Mouse (Mus musculus) heart, postnatal 36 days (tissue): ENCODE measurements around the gene Irak4. TPM values are rescaled to one million over a fixed set of nuclear protein-coding genes. Genes with fewer than 3 reads are reported as not detected.

Experiments used
- DNase-seq, 2 experiments: peaks; one replicate each; pipeline ENCODE4 v3.0.0; 2021 to 2022
- intact Hi-C: fragments of 180-260 bp; cut with DNase I; formaldehyde crosslinking; loops from one replicate; pipeline ENCODE4 v1.15.1; 2025
- total RNA-seq, 2 experiments: library from RNA; stranded (reverse); gene quantifications; 2 replicates each; pipeline ENCODE4 v1.2.3; 2021

Gene Irak4
- total RNA-seq, 2 experiments from 2014 or later: 5.9 to 6.2 TPM

DNA sequence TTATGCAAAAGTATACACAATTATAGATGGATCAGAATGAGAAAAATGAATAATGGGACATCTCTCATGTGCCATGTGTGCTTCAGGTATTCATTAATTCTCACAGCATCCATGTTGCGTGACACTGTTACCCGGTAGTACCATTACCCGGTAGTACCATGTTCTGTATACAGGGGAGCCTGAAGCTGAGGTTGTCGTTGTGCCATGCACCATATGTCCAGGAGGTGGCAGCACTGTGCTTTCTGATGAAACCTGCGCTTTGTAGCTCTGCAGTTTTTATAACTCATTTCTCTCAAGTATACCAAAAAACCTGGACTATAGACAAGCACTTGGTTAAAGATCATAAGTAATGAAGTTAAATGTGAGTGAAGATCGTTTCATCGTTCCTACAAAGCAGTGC is 14.0 kb downstream of the Irak4 start:
- intact Hi-C loops: loop anchor here (1.0 to 2.0 kb wide), 3 partner anchors 44 to 1017 kb away; no protein-coding TSS in a partner anchor
- peak; percentile 83 to 92 for DNase-seq

DNA sequence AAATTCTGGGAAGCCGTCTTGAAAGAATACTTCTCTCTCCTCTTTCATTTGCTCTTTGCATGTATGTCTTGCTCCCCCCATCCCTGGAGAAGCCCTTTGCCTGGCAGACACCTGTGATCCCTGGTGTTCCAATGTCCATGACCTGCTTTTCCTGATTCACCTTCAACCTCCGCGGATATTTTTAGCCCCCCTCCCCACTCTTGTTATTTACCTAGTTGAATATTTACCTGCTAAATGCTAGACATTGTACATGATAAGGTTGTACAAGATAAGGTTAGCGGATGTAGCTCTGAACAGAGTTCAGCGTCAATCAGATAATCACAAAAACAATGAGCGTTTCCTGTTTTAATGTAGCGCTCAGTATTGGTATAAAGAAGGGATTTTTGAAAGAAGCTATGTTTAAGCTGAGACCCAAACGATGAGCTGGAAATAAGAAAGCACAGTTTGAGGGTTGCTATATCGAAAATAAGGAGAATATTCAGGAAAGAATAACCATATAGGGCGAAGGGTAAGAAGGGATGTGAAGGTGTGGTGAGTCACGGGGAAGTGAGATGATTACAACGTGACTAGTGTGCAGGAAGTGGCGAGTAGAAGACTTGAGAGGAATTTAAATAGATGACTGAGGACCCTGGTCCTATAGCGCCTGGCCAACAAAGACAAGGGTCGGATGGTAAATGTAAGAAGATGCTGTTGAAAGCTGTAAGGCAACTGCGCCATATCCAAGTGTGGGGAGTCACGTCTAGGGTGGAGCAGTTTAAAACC is 15.6 kb downstream of the Irak4 start:
- intact Hi-C loops: no loop called here
- DNase-seq: no peak

DNA sequence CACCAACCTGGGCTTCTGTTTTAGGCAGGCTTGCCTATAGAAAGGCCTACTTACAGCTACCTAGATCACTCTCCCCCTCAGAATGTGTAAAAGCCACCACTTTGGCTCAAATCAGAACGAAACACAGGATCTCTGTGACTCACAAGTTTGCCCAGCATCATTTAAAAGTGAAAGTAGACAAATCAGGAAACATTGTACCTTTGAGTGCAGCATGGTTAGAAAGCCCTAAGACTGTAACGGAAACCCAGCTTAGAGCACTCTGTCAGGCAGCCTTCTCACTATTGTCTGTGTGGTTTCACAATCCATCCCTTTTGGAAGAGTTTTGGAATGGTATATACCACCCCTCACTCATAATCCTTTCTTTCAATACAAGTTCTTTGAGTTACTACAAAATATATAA is 21.5 kb downstream of the Irak4 start:
- intact Hi-C loops: no loop called here
- DNase-seq: no peak

DNA sequence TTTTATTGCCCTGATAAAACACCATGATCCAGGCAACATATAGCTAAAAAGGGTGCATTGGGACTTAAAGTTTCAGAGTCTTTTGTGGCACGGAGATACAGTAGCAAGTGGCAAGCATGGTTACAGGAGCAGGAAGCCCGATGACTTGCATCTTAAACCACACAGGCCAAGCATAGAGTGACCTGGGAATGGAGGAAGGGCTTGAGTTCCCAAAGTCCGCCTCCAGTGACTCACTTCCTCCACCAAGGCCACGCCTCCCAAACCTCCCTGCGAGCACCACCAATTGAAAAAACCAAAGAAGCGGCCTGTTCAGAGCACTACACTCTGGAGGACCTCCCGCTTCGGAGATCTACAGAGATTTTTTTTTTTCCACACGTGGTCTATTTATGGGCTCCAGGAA is 22.4 kb downstream of the Irak4 start:
- DNase-seq: no peak
- intact Hi-C loops: no loop called here

GRCm38 (mm10) chr15:94568496-94569182 is 25.2 kb downstream of the Irak4 start:
- DNase-seq: no peak
- intact Hi-C loops: no loop called here

DNA sequence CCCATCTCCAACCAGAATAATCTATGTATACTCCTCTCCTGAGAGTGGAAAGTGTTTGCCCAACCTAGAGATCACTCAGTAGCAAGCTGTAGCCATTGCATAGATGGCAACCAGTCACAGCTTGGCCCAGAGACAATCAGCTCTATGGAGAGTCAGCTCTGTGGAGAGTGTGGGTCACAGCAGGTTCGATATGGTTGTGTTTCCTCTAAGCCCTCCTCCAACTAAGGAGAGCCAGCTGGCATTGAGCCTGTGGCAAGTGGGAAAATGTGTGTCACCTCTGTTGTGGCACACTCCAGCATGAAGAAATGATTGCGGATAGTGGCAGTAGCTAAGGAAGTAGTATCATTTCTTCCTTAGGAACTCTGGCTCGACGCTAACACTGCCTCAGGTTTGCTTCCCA is 28.1 kb downstream of the Irak4 start:
- DNase-seq: no peak
- intact Hi-C loops: no loop called here

DNA sequence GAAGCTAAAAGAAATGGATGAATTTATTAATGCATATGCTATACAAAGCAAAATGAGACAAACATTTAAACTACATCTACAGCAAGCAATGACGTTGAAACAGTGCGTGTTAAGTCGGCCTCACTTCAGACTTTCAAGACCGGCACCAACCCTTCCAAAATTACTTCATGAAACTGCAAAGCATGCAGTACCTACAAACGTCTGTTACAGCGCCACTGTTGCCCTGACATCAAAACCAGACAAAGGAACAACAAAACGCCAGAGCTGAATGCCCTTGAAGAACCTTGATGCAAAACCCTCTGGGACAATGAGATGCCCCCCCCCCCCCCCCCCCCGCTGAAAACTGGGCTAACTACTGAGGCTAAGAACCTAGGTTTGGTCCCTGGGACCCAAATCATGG is 29.3 kb downstream of the Irak4 start:
- intact Hi-C loops: no loop called here
- DNase-seq: no peak

DNA sequence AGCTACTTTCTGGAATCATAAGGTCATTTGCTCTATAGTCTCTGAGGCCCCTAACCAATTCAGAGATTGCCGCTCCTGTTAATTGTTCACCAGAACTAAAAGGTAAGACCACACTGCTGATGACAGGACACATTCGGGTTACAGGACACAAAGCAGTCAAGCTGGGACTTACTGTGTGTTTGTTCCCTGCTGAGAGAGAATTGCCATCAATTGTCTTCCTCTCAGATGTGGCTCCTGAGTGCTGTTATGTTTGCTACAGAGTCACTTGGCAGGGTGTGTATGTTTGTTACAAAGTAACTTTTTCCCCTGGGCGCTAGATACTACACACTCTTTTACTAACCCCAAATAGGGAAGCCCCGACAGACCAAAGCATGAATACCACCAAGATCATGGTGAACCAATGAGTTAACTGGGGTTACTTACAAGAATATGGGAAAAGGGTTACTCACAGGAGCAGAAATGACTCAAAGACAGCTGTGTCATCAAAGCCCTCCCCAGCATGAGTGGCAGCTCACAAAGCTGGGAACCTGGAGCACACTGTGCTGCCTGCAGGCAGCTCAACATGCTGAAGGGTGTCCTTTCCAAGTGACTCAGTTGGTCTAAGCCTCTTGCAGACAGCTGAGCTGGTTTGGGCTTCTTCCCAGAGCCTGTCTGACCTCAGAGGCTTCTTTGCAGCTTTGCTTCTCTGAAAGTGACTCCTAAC is 31.3 kb downstream of the Irak4 start:
- no peak for DNase-seq
- intact Hi-C loops: no loop called here

- intact Hi-C loops: no loop called here
- no peak for DNase-seq
Observed at GRCm38 (mm10) chr15:94582000-94582593, 38.7 kb downstream of the Irak4 start.

- intact Hi-C loops: no loop called here
Observed at GRCm38 (mm10) chr15:94583153-94583552, 39.7 kb downstream of the Irak4 start.

DNA sequence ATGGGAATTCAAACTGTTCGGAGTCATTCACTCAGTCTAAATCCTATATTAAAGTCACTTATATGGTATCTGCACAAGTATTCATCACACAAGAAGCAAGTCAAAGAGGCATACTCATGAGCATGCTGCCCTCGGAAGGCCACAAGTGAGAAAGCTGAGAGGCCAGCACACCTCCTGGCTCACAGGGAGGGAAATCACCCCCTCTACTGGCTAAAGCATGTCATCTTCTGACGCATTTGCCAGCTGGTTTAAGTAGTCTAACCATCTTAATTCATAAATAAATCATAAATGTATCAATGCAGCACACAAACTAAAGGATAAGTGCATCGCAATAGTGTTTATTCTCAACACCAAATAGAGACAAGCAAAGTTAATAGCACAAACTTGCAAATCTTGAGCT is 41.3 kb downstream of the Irak4 start:
- intact Hi-C loops: no loop called here
- DNase-seq: no peak

More at GRCm38 (mm10) chr15:94583153-94583552, 39.7 kb downstream of the Irak4 start:
- DNase-seq: no peak

GRCm38 (mm10) chr15:94587826-94588715 is 44.6 kb downstream of the Irak4 start:
- DNase-seq: no peak
- intact Hi-C loops: no loop called here

GRCm38 (mm10) chr15:94589219-94590075 is 46.0 kb downstream of the Irak4 start, which contains the start of gene Twf1:
Gene Twf1, minus strand, starts transcription at chr15:94589889.
- intact Hi-C loops: loop anchor here (5.0 kb wide), 1 partner anchor 47 kb away; the partner anchor contains the start of genes Irak4 and Pus7l

DNA sequence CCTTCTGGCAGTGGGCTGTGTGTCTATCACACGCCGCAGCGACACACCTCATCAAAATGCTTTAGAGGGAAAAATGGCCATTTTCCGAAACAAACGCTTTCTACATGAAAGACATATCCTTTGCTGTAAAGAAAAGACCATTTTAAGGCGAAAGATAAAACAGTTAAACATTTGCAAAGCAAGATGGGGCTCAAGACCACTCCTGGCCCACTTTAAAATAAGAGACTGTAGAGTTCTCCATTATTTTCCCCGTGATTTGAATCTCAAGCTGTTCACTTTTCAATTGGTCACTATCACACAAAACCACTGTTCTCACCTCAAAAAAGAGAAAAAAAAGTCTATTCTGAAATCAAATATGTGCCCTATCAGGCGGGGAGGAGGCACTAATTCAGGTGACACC is 46.6 kb downstream of the Irak4 start:
- intact Hi-C loops: loop anchor here (5.0 kb wide), 1 partner anchor 48 kb away; the partner anchor contains the start of genes Irak4 and Pus7l
- DNase-seq: no peak

More at GRCm38 (mm10) chr15:94589219-94590075, 46.0 kb downstream of the Irak4 start, which contains the start of gene Twf1:
- DNase-seq: peak; percentile 98 to 99

- DNase-seq: no peak
- intact Hi-C loops: loop anchor here (5.0 kb wide), 1 partner anchor 49 kb away; the partner anchor contains the start of genes Irak4 and Pus7l
Observed at GRCm38 (mm10) chr15:94591356-94591755, 47.9 kb downstream of the Irak4 start.

- DNase-seq: no peak
- intact Hi-C loops: loop anchor here (5.0 kb wide), 1 partner anchor 51 kb away; the partner anchor contains the start of genes Irak4 and Pus7l
Observed at GRCm38 (mm10) chr15:94593586-94593985, 50.1 kb downstream of the Irak4 start.

GRCm38 (mm10) chr15:94600145-94600707 is 56.8 kb downstream of the Irak4 start:
- intact Hi-C loops: loop anchor here (5.0 kb wide), 1 partner anchor 62 kb away; no protein-coding TSS in a partner anchor
- DNase-seq: no peak

- peak; percentile 34 to 68 for DNase-seq
- intact Hi-C loops: loop anchor here (1.0 to 5.0 kb wide), 2 partner anchors 44 to 61 kb away; no protein-coding TSS in a partner anchor
Observed at GRCm38 (mm10) chr15:94601339-94601738, 57.9 kb downstream of the Irak4 start.
